Mouse (Mus musculus): ENCODE measurements around the gene Zeb2.

DNA sequence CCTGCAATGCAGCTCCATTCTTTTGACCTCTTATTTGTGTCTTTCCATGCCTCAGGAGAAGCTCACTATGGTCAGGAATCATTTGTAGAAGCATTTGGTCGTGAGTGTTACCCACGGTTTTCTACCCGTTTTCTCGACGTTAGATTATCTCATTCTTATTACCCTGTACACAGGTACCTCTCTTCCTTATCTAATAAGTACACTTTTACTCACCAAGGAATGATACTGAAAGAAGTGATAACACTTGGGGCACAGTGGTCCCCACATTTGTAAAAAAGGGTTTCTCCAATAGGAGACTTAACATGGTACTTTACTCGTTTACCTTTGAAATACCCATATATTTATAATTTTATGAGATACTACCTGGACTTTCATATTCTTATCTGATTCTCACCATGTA lies 161.7 kb downstream of the Zeb2 start:
- TF ChIP-seq POLR2AphosphoS2 (IDR thresholded peaks at IDR 0.05; ENCODE audit: insufficient read length, low read depth) (no peak), POLR2A (IDR thresholded peaks at IDR 0.05; ENCODE audit: insufficient read length, low read depth) (no peak), MYOG (IDR thresholded peaks at IDR 0.05; ENCODE audit: control insufficient read depth in 1 of 3, insufficient read depth in 1 of 3, insufficient read length in 2 of 3, low read depth in 2 of 3) (no peak), MAX (IDR thresholded peaks at IDR 0.05; ENCODE audit: low read depth) (no peak), CEBPB (IDR thresholded peaks at IDR 0.05; ENCODE audit: insufficient read depth, poor library complexity, severe bottlenecking) (no peak), USF1 (IDR thresholded peaks at IDR 0.05; ENCODE audit: low read depth) (no peak)
